Mouse (Mus musculus) leukemia stem cell, adult 10-12 weeks (primary cell): ENCODE data around the gene Olfr60. TPM values are rescaled to one million over a fixed set of nuclear protein-coding genes. Genes with fewer than 3 reads are reported as not detected.

Source experiments
- polyA plus RNA-seq: library from polyadenylated mRNA; stranded (reverse); fragments of >175 nt; gene quantifications from 2 replicates; pipeline ENCODE4 v1.2.3, GENCODE M21; 2012; ENCODE audit warnings: low replicate concordance

Olfr60 gene
- 0.06 TPM in 1 of 2 replicates, not detected in the other for polyA plus RNA-seq

DNA sequence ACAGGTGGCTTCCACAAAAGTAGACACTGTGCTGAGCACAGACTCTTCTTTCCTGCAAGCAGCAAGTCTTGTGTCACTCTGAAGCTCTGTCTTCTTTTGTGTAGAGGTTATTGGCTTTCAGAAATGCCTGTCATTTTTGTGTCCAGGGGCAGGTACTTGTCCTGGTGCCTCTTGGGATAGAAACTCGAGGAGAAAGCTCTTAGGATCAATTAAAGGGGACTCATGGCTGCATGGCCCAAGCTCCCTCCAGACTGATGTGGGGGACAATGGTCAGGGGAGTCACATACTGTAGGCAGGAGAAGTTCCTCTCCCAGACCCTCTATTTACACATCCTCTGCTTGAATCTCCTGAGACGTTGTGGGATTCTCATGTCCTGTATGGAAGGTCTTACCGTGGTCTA is at the start of gene Olfr60:
Gene Olfr60 (minus strand): TSS at position 101 of the 400 bp plus-strand sequence.

GRCm38 (mm10) chr7:140402818-140403217 is 41.3 kb upstream of the Olfr60 start, which contains the start of gene Olfr531:
Olfr531 (minus strand) TSS chr7:140402918.

GRCm38 (mm10) chr7:140376231-140376630 is 14.8 kb upstream of the Olfr60 start, which contains the start of gene Olfr530:
Olfr530 (minus strand) TSS chr7:140376331.

DNA sequence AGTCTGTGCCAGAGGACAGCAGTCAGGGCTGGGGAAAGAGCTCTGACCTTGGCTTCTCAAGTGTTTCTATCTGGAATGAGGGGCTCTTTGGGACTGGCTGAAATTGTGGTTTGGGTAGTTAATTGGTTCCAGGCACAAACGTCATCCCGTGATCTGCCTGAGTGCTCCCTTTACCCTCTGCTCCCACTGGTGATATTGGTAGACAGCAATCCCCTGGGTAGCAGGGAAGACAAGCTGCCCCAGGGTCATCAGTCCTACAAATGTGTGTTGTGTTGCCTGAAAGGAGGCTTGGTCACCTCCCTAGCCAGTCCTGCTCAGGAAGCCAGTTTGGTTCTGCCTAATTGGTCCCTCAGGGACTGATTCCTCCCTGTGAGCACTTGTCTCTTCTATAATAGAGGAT is 27.8 kb downstream of the Olfr60 start, which contains the start of gene Olfr527:
Gene Olfr527 (plus strand): TSS at position 301 of the 400 bp plus-strand sequence.

DNA sequence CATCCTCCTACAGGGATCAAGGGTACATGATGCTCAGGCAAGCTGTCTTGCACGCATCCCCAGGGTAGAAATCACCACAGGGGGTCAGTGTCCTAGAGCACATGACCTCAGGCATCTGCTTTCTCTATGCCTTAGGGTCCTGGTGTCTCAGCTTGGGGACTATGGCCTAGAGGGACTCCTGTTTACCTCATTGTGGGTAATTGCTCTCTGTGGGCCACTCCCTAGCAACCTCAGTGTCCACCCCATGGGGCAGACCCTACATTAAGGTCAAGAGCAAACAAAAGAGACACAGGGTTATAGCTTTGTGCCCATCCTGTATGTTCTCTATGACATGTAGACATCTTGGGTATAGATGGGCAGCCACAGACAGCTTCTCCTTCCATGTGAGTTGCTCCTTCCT is 40.9 kb downstream of the Olfr60 start, which contains the start of gene Olfr525:
Gene Olfr525 (plus strand): TSS at position 301 of the 400 bp plus-strand sequence.

Other genes with a start within 250 kb of the Olfr60 start
- gene Paox, start 245.9 kb downstream of the Olfr60 start, polyA plus RNA-seq, result 2.6 and 4.2 TPM in 2 replicates
- gene Echs1, start 245.2 kb downstream of the Olfr60 start, polyA plus RNA-seq, result 2.1 and 6.3 TPM in 2 replicates
- 5.5 and 5.9 TPM in 2 replicates for gene Mtg1, start 224.1 kb downstream of the Olfr60 start, polyA plus RNA-seq
- not detected in 2 replicates for gene Sprn, start 206.8 kb downstream of the Olfr60 start, polyA plus RNA-seq
- not detected in 2 replicates for gene Olfr522, start 196.9 kb downstream of the Olfr60 start, polyA plus RNA-seq
- not detected in 2 replicates for gene Olfr523, start 188.5 kb downstream of the Olfr60 start, polyA plus RNA-seq
- not detected in 2 replicates for gene Olfr524, start 155.7 kb downstream of the Olfr60 start, polyA plus RNA-seq
- gene Cd163l1, start 143.4 kb downstream of the Olfr60 start, polyA plus RNA-seq, result 0.07 TPM in 1 of 2 replicates, not detected in the other
- 0.05 and 0.08 TPM in 2 replicates for gene 5830411N06Rik, start 114.4 kb downstream of the Olfr60 start, polyA plus RNA-seq
- gene Olfr525, start 40.8 kb downstream of the Olfr60 start, polyA plus RNA-seq, result not detected in 2 replicates
- gene Olfr527, start 27.7 kb downstream of the Olfr60 start, polyA plus RNA-seq, result not detected in 2 replicates
- gene Olfr530, start 14.7 kb upstream of the Olfr60 start, polyA plus RNA-seq, result not detected in 2 replicates
- gene Olfr531, start 41.2 kb upstream of the Olfr60 start, polyA plus RNA-seq, result not detected in 2 replicates
- gene Olfr532, start 60.0 kb upstream of the Olfr60 start, polyA plus RNA-seq, result not detected in 2 replicates
- not detected in 2 replicates for gene Olfr533, start 101.7 kb upstream of the Olfr60 start, polyA plus RNA-seq
- not detected in 2 replicates for gene Olfr535, start 122.5 kb upstream of the Olfr60 start, polyA plus RNA-seq
- gene Olfr536, start 145.7 kb upstream of the Olfr60 start, polyA plus RNA-seq, result not detected in 2 replicates
- gene Olfr538, start 206.2 kb upstream of the Olfr60 start, polyA plus RNA-seq, result not detected in 2 replicates
- not detected in 2 replicates for gene Olfr46, start 239.6 kb upstream of the Olfr60 start, polyA plus RNA-seq